Mouse (Mus musculus) hindbrain, postnatal 0 days (tissue): ENCODE data around the gene Tmem251. TPM values are rescaled to one million over a fixed set of nuclear protein-coding genes. Genes with fewer than 3 reads are reported as not detected.

Experiments used
- ATAC-seq: fragments of 200-750 bp; cut with Nextera tagmentation; 2 replicates; pipeline ENCODE4 v1.8.0; 2017; ENCODE audit warnings: mild to moderate bottlenecking, moderate TSS enrichment, moderate library complexity
- DNase-seq: peaks from one replicate; pipeline ENCODE4 v3.0.0-alpha.2; 2015; ENCODE audit warnings: low spot score
- H3K27ac ChIP-seq: fragments of 300-500 bp; sonication (generic); 2 replicates; pipeline ENCODE4 v1.5.1; 2014; ENCODE audit warnings: mild to moderate bottlenecking
- H3K27me3 ChIP-seq: fragments of 300-500 bp; sonication (generic); 2 replicates; pipeline ENCODE4 v1.6.1; 2014; ENCODE audit warnings: low read length, mixed read lengths; ENCODE audit not compliant: insufficient read depth
- H3K36me3 ChIP-seq: fragments of 300-500 bp; sonication (generic); 2 replicates; pipeline ENCODE4 v1.6.1; 2014; ENCODE audit warnings: low read length, mixed read lengths; ENCODE audit not compliant: insufficient read depth
- H3K4me1 ChIP-seq: fragments of 300-500 bp; sonication (generic); 2 replicates; pipeline ENCODE4 v1.6.1; 2014; ENCODE audit warnings: antibody characterized with exemption, low read length, mixed read lengths; ENCODE audit not compliant: insufficient read depth
- H3K4me2 ChIP-seq: fragments of 300-500 bp; sonication (generic); 2 replicates; pipeline ENCODE4 v1.6.1; 2014; ENCODE audit warnings: low read depth, mild to moderate bottlenecking, low read length, moderate library complexity, mixed read lengths
- H3K4me3 ChIP-seq: fragments of 300-500 bp; sonication (generic); 2 replicates; pipeline ENCODE4 v1.5.1; 2014; ENCODE audit warnings: low read length
- H3K9ac ChIP-seq: fragments of 300-500 bp; sonication (generic); replicated peaks from 2 replicates; pipeline ENCODE4 v1.6.1; 2014; ENCODE audit warnings: mild to moderate bottlenecking, low read length, moderate library complexity, mixed read lengths
- H3K9me3 ChIP-seq: fragments of 300-500 bp; sonication (generic); 2 replicates; pipeline ENCODE4 v1.6.1; 2016; ENCODE audit warnings: low read length, mixed read lengths
- CTCF ChIP-seq: IDR thresholded peaks from 2 replicates; pipeline ENCODE4 v1.5.1; 2016; ENCODE audit warnings: antibody characterized with exemption, control low read depth, low read depth
- WGBS: fragments of 180-500 bp; shearing (Covaris S2); extraction: QIAGEN DNeasy Blood & Tissue Kit; methylation state at CpG from one replicate; pipeline ENCODE4 v1.1.7; 2014; 5-methylcytosine and 5-hydroxymethylcytosine counted together
- polyA plus RNA-seq: library from polyadenylated mRNA; unstranded; fragments of >200 nt; fragmentation: Nextera tagmentation; extraction: Ambion mirVana; gene quantifications from 2 replicates; pipeline ENCODE4 v1.2.1, GENCODE M21; 2015
- total RNA-seq: library from RNA; depleted of rRNA; stranded (reverse); fragments of >200 nt; gene quantifications from 2 replicates; pipeline ENCODE4 v1.2.3, GENCODE M21; 2014

Gene Tmem251
- total and polyA plus RNA-seq, 2 experiments from 2014 or later, result 7.1 to 12.2 TPM

- ATAC-seq, result peak; percentile 88
- peak within 1 kb of the TSS; percentile 95 for H3K27ac ChIP-seq
- H3K36me3 ChIP-seq, result no peaks in the 10 kb centered on the region
- no peak for TF ChIP-seq CTCF
- H3K4me2 ChIP-seq, result peak within 1 kb of the TSS; percentile 69
- H3K4me1 ChIP-seq, result peaks cover 8% of the 10 kb centered on the region
- WGBS, result under 1% methylated on average over 43 of the region's 105 CpGs
- peak within 1 kb of the TSS; percentile 80 for H3K9ac ChIP-seq
- H3K4me3 ChIP-seq, result peak within 1 kb of the TSS; percentile 71
- peak; percentile 82 for DNase-seq
- no peaks in the 10 kb centered on the region for H3K27me3 ChIP-seq
- H3K9me3 ChIP-seq, result no peaks in the 10 kb centered on the region
These were observed 38.9 kb upstream of the Tmem251 start, which contains the start of gene Itpk1 for GRCm38 (mm10) chr12:102704457-102705198. TSS of gene Itpk1 (minus strand) at chr12:102704930.

GRCm38 (mm10) chr12:102705216-102705871, 38.2 kb upstream of the Tmem251 start:
- 2% methylated on average over 23 of the region's 45 CpGs for WGBS
- Histone ChIP-seq H3K36me3 (no peaks in the 10 kb centered on the region), H3K27me3 (no peaks in the 10 kb centered on the region), H3K4me2 (peak overlapping the region; percentile 69), H3K4me3 (peak overlapping the region; percentile 71), H3K27ac (peak overlapping the region; percentile 95), H3K9me3 (no peaks in the 10 kb centered on the region), H3K4me1 (peaks cover 8% of the 10 kb centered on the region; the same call in 1 of the 2 replicates), H3K9ac (peak overlapping the region; percentile 80)
- ATAC-seq (peak; percentile 88), DNase-seq (peak; percentile 94)
- TF ChIP-seq CTCF, result peak; percentile 88

- TF ChIP-seq CTCF, result no peak
- 66% methylated on average over 6 of the region's 6 CpGs for WGBS
These were observed 37.5 kb upstream of the Tmem251 start for GRCm38 (mm10) chr12:102705906-102706640.

GRCm38 (mm10) chr12:102706833-102707463, 36.6 kb upstream of the Tmem251 start:
- H3K27ac ChIP-seq, result no peak overlapping the region
- TF ChIP-seq CTCF, result no peak
- no peaks in the 10 kb centered on the region for H3K9me3 ChIP-seq
- H3K27me3 ChIP-seq, result no peaks in the 10 kb centered on the region
- WGBS, result 94% methylated on average over 10 of the region's 10 CpGs
- H3K9ac ChIP-seq, result no peak overlapping the region
- ATAC-seq, result no peak
- H3K4me2 ChIP-seq, result no peak overlapping the region
- no peaks in the 10 kb centered on the region for H3K36me3 ChIP-seq
- DNase-seq, result no peak
- H3K4me3 ChIP-seq, result no peak overlapping the region
- peaks cover 5% of the 10 kb centered on the region; the same call in 1 of the 2 replicates for H3K4me1 ChIP-seq

More at GRCm38 (mm10) chr12:102705906-102706640, 37.5 kb upstream of the Tmem251 start:
- Histone ChIP-seq H3K27me3 (no peaks in the 10 kb centered on the region), H3K9me3 (no peaks in the 10 kb centered on the region), H3K4me1 (peaks cover 8% of the 10 kb centered on the region; the same call in 1 of the 2 replicates), H3K4me3 (no peak overlapping the region; the same call in 1 of the 2 replicates), H3K36me3 (no peaks in the 10 kb centered on the region), H3K9ac (no peak overlapping the region), H3K27ac (no peak overlapping the region), H3K4me2 (peak overlapping the region; percentile 69; the same call in 1 of the 2 replicates)
- no peak for DNase-seq
- no peak for ATAC-seq

- Histone ChIP-seq H3K4me2 (no peak overlapping the region), H3K36me3 (no peaks in the 10 kb centered on the region), H3K4me3 (no peak overlapping the region), H3K27me3 (no peaks in the 10 kb centered on the region), H3K9me3 (no peaks in the 10 kb centered on the region), H3K4me1 (no peaks in the 10 kb centered on the region), H3K9ac (no peak overlapping the region), H3K27ac (no peak overlapping the region)
- peak; percentile 52 for TF ChIP-seq CTCF
- ATAC-seq (no peak), DNase-seq (no peak)
- 61% methylated on average over 11 of the region's 11 CpGs for WGBS
These were observed 35.3 kb upstream of the Tmem251 start for GRCm38 (mm10) chr12:102708220-102708619.

GRCm38 (mm10) chr12:102709896-102710295, 33.7 kb upstream of the Tmem251 start:
- H3K27me3 ChIP-seq, result no peaks in the 10 kb centered on the region
- no peak overlapping the region for H3K27ac ChIP-seq
- no peak for DNase-seq
- no peak overlapping the region for H3K4me2 ChIP-seq
- 86% methylated on average over 5 of the region's 5 CpGs for WGBS
- TF ChIP-seq CTCF, result no peak
- no peak for ATAC-seq
- H3K4me3 ChIP-seq, result no peak overlapping the region
- no peaks in the 10 kb centered on the region for H3K4me1 ChIP-seq
- no peak overlapping the region for H3K9ac ChIP-seq
- no peaks in the 10 kb centered on the region for H3K9me3 ChIP-seq
- no peaks in the 10 kb centered on the region for H3K36me3 ChIP-seq
